Mouse (Mus musculus) heart, postnatal 4 days (tissue): ENCODE data around the gene Tusc2. TPM values are rescaled to one million over a fixed set of nuclear protein-coding genes. Genes with fewer than 3 reads are reported as not detected.

Experiments
- DNase-seq: peaks from one replicate; pipeline ENCODE4 v3.0.0; 2021
- total RNA-seq, 2 experiments: library from RNA; stranded (reverse); gene quantifications; 2 replicates each; pipeline ENCODE4 v1.2.3; 2021

Gene Tusc2
- 10 to 100 TPM; 22.3 to 24.0 TPM for total RNA-seq

DNA sequence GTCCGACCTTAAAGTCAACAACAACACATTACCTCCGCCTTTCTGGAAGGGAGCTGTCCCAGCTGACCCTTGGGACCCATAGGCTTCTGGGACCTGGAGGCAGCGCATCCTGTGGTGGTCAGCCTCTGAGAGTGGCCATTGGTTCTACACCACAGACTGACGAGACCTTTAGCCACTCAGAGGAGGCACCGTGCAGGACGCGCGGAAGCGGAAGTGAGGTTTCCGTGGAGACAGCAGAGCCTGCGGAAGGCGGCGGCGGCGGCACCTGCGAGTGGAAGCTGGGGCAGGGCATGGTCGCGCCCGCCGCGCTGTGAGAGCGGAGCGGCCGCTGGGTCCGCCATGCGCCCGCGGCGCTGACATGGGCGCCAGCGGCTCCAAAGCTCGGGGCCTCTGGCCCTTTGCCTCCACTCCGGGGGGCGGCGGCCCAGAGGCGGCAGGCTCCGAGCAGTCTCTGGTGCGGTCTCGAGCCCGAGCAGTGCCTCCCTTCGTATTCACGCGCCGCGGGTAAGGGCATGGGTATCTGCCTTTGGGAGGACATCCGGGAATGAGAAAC lies at the start of gene Tusc2:
Tusc2 (plus strand) TSS at position 227 of the 553 bp plus-strand sequence.
- DNase-seq, result peak; percentile 95

DNA sequence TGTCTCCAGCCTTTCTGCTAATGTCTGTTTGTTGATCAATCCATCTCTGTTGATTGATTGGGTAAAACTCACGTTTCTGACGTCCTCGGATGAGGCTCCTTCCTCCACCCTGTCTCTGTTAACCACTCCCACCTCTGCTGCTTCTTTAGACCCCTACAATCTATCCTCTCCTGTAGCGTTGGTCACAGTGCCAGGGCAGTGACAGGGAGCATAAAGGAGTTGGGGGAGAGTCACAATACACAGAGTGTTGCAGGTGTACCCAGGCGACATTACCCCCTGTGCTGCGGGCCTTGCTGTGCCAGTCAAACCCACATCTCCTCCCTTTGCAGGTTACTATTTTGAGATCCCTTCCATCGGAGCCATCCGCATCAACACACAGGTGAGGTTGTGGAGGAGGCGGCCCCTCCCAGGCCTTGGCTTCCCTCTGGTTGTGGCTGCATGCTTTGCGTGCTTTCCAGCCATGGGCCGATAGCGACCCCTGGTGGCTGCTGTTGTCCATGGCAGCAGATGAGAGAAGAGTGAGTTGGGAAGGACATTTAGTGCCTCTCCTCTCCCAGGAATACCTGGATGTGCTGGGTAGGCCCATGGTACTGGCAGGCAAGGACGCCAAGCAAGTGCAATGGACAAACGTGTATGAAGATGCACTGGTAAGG lies 48.6 kb upstream of the Tusc2 start:
- peak; percentile 92 for DNase-seq

DNA sequence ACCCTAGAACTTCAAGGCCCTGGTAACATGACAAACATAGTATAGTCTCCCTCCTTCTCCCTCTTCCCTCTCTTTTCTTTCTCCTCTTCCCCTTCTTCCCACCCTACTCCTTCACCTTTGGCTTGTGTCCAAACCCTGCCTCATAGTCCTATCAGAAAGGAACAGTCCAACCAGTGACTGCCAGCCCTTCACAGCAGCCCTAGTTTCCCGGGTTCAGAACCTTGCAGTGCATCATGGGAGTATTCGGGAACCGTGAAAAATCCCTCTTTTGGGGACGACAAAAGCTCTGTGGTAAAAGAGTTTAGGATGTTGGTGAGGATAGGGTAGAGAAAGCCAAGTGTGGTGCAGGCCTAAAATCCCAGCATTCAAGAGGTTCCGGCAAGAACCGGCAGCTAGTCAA lies 42.7 kb upstream of the Tusc2 start:
- no peak for DNase-seq

DNA sequence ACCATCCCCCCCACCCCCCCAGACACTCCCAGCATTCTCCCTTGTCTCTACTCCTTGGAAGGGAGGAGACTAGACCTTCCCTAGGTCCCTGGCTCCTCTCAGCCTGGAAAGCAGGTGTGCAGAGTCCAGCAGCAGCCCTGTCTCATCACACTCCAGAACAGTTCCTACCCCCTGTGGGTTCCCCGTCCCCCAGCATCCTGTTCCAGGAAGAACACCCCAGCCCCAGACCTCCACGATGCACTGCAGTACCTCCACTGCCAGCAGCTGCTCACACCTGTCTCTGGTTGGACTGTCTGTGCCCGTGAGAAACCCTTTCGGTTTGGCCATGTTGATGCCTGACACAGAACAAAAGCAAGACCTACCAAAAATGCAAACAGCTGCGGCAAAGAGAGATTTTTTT lies 41.9 kb upstream of the Tusc2 start:
- no peak for DNase-seq

DNA sequence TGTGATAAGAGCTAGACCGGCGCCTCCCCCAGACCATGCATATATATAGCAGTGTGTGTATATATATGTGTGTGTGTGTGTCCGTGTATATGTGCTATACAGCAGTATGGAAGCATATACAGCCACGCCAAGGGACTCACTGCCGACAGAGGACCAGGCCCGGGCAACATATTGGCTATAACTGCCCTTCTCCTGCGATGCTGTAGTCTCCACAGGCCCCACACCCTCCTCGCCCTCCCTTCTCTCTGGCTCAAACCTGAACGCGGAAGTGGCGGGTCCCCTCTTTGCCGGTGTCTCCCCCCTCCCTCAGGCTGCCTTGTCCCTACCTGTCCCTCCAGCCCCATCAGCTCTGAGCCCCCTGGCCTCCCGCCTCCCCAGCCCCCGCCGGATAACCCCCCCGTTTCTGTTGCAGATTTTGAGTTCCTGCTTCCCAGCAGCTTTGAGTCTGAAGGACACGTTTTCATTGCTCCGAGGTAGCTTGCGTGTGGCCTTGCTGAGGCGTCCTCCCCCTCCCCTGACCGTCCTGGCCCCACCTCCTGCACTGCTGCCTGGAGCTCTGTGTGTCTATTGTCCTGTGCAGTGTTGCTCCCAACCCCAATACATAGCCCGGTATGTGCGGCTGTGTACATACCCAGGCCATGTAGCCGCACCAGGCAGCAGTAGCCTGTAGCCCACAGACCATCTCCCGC lies 41.2 kb upstream of the Tusc2 start:
- DNase-seq, result no peak

DNA sequence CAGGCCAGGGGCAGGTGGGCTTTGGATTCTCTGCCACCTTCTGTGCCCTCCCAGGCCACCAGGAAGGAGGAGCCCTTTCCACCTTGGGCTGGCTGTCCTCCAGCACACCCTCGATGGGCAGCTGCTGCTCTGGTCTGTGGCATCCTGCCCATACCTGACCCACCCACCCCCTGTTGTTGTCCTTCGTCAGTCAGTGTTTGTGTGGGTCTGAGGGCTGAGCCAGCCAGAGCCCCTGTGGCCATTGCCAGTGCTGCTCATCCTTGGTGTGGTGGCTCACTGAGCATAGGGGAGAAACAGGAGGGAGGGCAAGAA lies 40.7 kb upstream of the Tusc2 start:
- no peak for DNase-seq

DNA sequence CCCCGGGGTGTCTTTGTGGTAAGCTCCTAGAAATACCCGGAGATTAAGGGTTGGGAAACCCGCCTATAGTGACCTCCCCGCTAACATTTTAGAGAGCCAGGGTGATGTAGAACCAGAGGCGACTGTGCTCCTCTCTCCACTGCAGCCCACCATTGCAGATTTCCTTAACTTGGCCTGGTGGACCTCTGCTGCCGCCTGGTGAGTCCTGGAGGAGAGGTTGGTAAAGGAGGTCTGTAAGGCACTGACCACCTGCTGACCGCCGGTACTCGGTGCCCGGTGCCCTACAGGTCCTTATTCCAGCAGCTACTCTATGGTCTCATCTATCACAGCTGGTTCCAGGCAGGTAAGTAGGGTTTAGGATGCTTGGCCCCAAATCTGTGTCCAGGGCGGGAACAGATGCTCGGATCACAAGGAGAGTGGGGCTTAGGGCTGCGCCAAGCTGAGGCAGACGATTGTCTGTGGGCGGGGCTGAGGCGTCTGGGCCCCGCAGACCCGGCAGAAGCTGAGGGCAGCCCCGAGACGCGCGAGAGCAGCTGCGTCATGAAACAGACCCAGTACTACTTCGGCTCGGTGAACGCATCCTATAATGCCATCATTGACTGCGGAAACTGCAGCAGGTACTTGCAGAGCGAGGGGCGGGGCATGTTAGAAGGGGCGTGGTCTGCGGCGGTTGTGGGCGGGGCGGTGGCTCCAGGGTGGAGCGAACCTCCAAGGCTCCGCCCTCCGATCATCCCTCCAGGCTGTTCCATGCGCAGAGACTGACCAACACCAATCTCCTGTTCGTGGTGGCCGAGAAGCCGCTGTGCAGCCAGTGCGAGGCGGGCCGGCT lies 36.6 kb upstream of the Tusc2 start:
- DNase-seq, result peak; percentile 82

DNA sequence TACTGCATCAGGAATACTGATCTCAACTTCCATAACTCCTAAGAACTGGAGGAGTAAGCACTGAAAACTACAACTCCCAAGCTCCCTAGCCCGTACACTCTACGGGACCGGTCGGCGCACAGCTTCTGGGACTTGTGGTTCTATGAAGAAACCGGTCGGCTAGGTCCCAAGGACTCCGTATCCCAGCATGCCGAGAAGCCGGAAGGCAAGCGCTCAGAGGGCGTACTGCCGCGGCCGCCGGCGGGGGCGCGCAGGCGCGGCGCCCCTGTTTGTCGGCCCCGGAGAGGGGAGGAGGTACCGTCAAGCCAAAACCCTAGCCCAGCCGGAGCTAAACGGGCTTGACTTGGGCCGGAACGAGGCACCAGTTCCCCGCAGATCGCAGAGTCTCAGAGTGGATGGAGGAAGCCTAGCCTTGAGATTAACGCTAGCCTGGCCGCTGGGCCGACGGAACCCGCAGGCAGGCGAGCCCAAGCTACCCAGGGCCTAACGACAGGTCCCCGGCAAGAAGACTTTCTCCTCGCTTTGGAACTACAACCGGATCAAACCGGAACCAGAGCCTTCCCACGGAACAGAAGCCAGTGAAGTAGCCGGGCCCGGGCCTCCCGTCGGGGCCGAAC lies 29.2 kb upstream of the Tusc2 start, which contains the start of gene Tmem115:
Tmem115 (plus strand) TSS at position 155 of the 617 bp plus-strand sequence.
- DNase-seq, result peak; percentile 92

DNA sequence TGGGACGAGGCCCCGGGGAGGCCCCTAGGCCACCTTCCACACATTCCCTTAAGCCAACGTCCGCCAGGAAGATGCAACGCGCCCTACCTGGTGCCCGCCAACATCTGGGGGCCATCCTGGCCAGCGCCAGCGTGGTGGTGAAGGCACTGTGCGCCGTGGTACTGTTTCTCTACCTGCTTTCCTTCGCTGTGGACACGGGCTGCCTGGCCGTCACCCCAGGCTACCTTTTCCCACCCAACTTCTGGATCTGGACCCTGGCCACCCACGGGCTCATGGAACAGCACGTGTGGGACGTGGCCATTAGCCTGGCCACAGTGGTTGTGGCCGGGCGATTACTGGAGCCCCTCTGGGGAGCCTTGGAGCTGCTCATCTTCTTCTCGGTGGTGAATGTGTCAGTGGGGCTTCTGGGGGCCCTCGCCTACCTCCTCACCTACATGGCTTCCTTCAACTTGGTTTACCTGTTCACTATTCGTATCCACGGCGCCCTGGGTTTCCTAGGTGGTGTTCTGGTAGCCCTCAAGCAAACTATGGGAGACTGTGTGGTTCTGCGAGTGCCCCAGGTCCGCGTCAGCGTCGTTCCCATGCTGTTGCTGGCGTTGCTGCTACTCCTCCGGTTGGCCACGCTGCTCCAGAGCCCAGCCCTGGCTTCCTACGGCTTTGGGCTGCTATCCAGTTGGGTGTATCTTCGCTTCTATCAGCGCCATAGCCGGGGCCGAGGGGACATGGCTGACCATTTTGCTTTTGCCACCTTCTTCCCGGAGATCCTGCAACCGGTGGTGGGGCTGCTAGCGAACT lies 28.4 kb upstream of the Tusc2 start:
- DNase-seq, result peak; percentile 45

DNA sequence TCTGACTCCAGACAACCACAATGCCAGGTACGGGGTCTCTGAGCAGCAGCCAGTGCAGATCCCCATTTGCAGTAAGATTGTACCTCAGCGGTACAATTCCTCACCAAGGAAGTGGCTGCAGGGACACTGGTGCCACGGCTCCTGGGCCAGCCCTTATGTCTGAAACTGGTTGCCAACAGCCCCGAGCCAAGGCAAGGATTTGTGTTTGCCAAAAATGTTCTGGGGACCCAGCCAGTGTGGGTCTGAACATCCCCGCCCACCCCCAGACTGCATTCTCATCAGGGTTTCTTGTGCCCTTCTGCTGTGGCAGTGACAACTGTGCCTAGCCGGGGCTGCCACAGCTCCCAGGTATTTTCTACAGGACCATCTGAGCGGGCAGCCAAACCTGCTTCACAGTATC lies 24.8 kb upstream of the Tusc2 start:
- DNase-seq, result no peak

DNA sequence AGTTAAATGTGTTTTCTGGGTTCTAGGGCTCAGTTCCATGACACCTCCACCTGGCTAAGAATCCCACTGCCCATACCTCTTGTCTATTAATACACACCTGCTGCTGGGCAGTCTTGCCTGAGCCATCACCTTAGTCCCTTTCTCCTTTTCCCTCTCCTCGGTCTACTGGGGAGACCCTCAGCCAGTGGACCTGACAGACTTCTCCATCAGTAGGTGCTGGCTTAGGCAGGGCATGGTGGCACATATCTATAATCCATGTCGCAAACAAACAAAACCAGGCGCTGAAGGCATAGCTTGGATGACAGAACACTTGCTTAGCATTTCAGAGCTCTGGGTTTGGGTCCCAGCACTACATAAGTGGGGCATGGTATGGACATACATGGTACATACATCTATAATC lies 24.3 kb upstream of the Tusc2 start:
- no peak for DNase-seq

DNA sequence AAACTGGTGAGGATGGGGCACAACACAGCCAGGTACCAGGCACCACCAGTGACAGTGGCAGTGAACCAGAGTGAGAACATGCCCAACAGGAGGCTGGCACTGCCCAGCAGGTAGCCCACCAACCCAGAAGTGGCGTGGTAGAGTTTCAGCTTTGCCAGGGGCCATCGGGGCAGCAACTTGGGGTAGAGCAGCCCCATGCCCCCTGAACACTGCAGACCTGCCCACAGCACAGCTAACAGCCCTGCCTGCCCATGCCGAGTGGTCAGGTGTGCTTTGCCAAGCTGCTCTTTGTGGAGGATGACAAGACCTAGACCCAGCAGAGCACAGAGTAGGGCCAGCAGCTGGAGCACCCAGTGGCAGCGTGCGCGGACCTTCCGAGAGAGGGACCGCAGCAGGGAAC lies 23.1 kb upstream of the Tusc2 start:
- no peak for DNase-seq

DNA sequence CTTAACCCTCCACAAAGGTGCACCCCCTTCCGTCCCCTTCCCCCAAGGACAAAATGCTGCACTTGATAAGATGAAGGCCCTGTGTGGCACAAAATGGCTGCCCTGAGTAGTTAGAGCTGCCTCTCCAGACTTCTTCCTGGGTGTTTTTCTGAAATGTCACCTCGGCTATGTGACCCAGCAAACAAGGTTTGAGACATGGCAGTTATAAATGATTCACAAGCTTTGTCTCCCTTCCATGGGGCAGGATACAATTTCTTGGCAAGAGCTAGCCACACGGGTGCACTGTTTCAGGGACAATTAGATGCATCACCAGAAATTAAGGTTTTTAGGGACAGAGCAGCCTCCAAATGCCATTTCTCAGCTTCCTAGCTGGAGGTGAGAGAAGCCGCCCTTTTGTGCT lies 22.6 kb upstream of the Tusc2 start:
- no peak for DNase-seq

DNA sequence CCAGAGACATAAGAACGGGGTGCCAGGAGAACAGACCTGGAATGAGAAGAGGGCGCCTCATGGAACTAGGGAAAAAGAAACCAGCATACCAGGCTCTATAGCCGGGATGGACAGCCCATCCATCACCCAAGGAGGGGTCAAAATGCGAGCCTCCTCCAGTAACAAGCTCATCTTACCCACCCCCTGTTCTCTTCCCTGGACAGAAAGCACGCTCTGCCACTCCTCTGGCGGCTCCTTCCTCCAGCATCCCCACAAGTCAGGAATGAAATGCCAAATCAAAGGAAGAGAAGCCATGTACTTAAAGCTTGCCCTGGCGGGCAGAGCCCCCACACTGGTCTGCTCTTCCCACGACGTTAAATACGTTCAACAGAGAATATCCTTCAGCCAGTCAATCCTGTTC lies 22.1 kb upstream of the Tusc2 start:
- DNase-seq, result no peak

DNA sequence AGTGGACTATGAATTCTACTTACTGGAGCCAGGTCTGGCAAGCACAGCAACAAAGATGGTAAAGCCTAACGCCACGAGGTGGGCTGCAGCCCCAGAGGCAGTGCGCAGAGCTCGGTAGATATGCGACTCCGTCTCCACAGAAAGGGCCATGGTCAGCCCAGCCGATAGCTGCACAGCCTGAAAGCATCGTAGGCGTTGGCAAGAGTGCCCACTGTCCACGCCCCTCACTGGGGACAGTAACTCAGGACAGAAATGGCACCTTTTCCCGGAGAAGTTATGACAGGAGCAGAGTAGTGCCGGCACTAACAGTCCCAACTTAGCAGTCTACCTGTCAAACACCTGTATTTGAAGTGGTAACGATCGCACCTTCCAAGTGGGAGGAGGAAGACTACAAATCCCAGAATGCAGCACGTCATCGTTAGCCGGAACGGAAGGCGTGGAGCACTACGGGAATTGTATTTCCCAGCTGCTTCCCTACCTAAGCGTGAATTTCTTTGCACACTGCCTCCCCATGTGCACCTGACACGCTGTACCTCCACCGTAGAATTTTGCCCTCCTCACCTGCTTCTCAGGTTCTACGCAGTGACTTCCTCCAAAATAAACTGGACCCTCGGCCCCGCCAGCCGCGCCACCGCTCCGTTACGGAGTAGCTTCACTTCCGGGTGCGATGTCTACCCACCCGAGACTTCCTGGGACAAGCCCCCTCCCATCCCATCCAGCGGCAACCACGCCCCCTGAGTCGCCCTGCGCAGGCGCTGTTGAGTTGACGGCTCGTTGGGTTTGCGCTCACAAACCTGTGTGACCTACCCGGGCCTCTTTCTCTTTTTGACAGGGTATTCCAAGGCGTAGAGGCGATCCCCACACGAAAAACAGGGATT lies 21.3 kb upstream of the Tusc2 start, which contains the start of the genes Cyb561d2 and Nprl2:
Cyb561d2 (minus strand) TSS at position 720 of the 878 bp plus-strand sequence.
Nprl2 (plus strand) TSS at position 753 of the 878 bp plus-strand sequence.
- peak; percentile 96 for DNase-seq

DNA sequence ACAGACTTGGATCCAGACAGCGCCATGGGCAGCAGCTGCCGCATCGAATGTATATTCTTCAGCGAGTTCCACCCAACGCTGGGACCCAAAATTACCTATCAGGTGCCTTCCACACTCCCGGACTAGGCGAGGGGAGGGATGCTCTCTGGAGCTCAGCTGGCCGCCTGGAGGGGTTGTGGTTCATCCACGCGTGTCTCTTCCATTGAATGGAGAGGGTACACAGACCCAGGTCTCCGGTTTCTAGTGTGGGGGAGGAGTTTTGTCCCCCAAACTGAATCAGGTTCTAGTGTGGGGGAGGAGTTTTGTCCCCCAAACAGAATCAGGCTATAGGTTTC lies 20.7 kb upstream of the Tusc2 start:
- DNase-seq, result no peak

DNA sequence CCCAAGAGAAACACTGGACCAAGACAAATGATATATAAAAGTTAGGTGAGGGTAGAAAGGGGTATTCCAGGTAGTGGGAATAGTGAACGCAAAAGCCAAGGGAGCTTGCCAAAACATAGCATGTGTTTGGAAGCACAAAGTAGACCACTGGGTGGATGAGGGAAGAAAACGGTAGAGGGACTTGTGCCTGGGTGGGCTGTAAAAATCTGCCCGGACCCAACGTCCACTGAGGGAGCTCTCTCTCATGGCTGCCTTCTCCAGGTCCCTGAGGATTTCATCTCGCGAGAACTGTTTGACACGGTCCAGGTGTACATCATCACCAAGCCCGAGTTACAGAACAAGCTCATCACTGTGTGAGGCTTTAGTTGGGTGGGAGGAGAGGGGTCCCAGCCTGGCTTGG lies 20.3 kb upstream of the Tusc2 start:
- no peak for DNase-seq

DNA sequence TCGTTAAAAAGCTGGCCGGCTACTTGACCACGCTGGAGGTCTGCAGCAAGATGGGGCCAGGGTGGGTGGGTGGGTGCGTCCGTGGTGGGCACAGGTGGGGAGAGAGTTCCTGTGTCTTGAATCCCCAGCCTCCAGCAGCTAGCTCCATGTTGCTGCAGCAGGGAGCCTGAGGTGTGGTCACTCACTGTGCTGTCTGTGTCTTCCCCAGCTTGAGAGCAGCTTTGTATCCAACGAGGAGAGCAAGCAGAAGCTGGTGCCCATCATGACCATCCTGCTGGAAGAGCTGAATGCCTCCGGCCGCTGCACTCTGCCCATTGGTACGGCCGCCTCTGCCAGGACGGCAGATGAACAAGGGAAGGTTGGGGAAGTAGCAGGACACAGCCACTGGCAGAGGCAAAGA lies 19.8 kb upstream of the Tusc2 start:
- no peak for DNase-seq

DNA sequence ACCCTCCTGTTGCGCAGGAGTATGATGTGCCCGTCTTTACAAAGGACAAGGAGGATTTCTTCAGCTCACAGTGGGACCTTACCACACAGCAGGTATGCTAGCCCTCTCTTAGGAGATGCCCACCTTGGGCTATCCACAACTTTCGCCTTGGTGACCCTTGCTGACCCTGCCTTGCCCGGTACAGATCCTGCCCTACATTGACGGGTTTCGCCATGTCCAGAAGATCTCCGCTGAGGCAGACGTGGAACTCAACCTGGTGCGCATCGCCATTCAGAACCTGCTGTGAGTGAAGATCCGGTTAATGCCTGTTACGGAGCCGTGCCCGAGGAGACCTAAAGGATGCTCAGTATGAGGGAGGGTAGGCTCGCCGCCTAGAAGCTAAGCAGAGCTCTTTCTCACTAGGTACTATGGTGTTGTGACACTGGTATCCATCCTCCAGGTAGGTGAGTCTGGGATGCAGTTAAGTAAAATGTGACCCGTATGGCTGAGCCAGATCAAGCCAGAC lies 18.8 kb upstream of the Tusc2 start:
- no peak for DNase-seq

DNA sequence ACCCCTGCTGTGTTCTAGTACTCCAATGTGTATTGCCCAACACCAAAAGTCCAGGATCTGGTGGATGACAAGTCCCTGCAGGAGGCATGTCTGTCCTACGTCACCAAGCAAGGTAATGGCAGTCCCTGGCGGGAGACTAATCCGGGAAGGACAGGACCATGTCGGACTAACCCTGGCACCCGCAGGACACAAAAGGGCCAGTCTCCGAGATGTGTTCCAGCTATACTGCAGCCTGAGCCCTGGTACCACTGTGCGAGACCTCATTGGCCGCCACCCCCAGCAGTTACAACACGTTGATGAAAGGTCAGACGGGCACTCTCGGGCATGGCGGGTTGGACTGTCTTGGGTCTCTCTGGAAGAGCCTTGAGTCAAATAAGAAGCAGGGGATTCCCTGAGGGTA lies 18.3 kb upstream of the Tusc2 start:
- no peak for DNase-seq

DNA sequence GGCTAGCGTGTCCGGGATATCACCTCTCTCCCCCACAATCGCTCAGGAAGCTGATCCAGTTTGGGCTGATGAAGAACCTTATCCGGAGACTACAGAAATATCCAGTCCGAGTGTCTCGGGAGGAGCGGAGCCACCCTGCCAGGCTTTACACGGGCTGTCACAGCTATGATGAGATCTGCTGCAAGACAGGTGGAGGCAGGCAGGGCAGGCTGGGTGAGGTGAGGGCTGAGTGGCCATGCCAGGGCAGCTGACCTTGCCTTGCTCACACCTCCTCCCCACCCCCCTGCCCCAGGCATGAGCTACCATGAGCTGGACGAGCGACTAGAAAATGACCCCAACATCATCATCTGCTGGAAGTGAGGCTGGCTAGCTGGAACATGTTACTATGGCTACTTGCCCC lies 17.9 kb upstream of the Tusc2 start:
- DNase-seq, result no peak
